Mouse (Mus musculus) forebrain, postnatal 0 days (tissue): ENCODE results near the gene Tac2. TPM values are rescaled to one million over a fixed set of nuclear protein-coding genes. Genes with fewer than 3 reads are reported as not detected.

Source experiments
- ATAC-seq: fragments of 200-750 bp; cut with Nextera tagmentation; 2 replicates; pipeline ENCODE4 v1.8.0; 2017; ENCODE audit warnings: mild to moderate bottlenecking, moderate library complexity
- DNase-seq: peaks from one replicate; pipeline ENCODE4 v3.0.0-alpha.2; 2015
- H3K27ac ChIP-seq: fragments of 300-500 bp; sonication (generic); 2 replicates; pipeline ENCODE4 v1.5.1; 2014; ENCODE audit warnings: low read depth, mild to moderate bottlenecking, antibody characterized with exemption, low read length, moderate library complexity, mixed read lengths
- H3K27me3 ChIP-seq: fragments of 300-500 bp; sonication (generic); 2 replicates; pipeline ENCODE4 v1.6.1; 2014; ENCODE audit warnings: mild to moderate bottlenecking, low read length, mixed read lengths; ENCODE audit not compliant: insufficient read depth
- H3K36me3 ChIP-seq: fragments of 300-500 bp; sonication (generic); 2 replicates; pipeline ENCODE4 v1.6.1; 2014; ENCODE audit warnings: mild to moderate bottlenecking, moderate library complexity; ENCODE audit not compliant: insufficient read depth
- H3K4me1 ChIP-seq: fragments of 300-500 bp; sonication (generic); 2 replicates; pipeline ENCODE4 v1.6.1; 2014; ENCODE audit warnings: antibody characterized with exemption; ENCODE audit not compliant: insufficient read depth
- H3K4me2 ChIP-seq: fragments of 300-500 bp; sonication (generic); 2 replicates; pipeline ENCODE4 v1.6.1; 2014; ENCODE audit warnings: low read depth, mild to moderate bottlenecking, moderate library complexity
- H3K4me3 ChIP-seq: fragments of 300-500 bp; sonication (generic); 2 replicates; pipeline ENCODE4 v1.5.1; 2014; ENCODE audit warnings: low read depth, low read length, mixed read lengths
- H3K9ac ChIP-seq: fragments of 300-500 bp; sonication (generic); 2 replicates; pipeline ENCODE4 v1.6.1; 2014; ENCODE audit warnings: mild to moderate bottlenecking
- H3K9me3 ChIP-seq: fragments of 300-500 bp; sonication (generic); 2 replicates; pipeline ENCODE4 v1.6.1; 2016; ENCODE audit warnings: low read length
- CTCF ChIP-seq: sonication (generic); IDR thresholded peaks from 2 replicates; pipeline ENCODE4 v1.5.1; 2016; ENCODE audit warnings: antibody characterized with exemption, control low read depth, low read depth
- WGBS: fragments of 180-500 bp; shearing (Covaris S2); extraction: QIAGEN DNeasy Blood & Tissue Kit; methylation state at CpG from one replicate; pipeline ENCODE4 v1.1.7; 2014; 5-methylcytosine and 5-hydroxymethylcytosine counted together
- polyA plus RNA-seq: library from polyadenylated mRNA; unstranded; fragments of >200 nt; fragmentation: Nextera tagmentation; extraction: Ambion mirVana; gene quantifications from 2 replicates; pipeline ENCODE4 v1.2.1, GENCODE M21; 2015
- total RNA-seq: library from RNA; depleted of rRNA; stranded (reverse); fragments of >200 nt; gene quantifications from 2 replicates; pipeline ENCODE4 v1.2.3, GENCODE M21; 2014

Gene Tac2
- total and polyA plus RNA-seq, 2 experiments from 2014 or later: 2.8 to 9.1 TPM

GRCm38 (mm10) chr10:127679881-127680280, 44.4 kb upstream of the Tac2 start:
- WGBS: 93% methylated on average over 3 of the region's 3 CpGs

GRCm38 (mm10) chr10:127682886-127683285, 41.4 kb upstream of the Tac2 start:
- TF ChIP-seq CTCF: no peak
- H3K9ac ChIP-seq: no peak overlapping the region
- no peak overlapping the region for H3K4me3 ChIP-seq
- H3K4me2 ChIP-seq: no peak overlapping the region
- no peaks in the 10 kb centered on the region for H3K36me3 ChIP-seq
- H3K27me3 ChIP-seq: no peaks in the 10 kb centered on the region
- H3K9me3 ChIP-seq: no peaks in the 10 kb centered on the region
- H3K27ac ChIP-seq: no peak overlapping the region
- no peak for DNase-seq
- ATAC-seq: no peak
- no peaks in the 10 kb centered on the region for H3K4me1 ChIP-seq
- 92% methylated on average over 6 of the region's 6 CpGs for WGBS

More at GRCm38 (mm10) chr10:127679881-127680280, 44.4 kb upstream of the Tac2 start:
- TF ChIP-seq CTCF: no peak
- H3K36me3 ChIP-seq: no peaks in the 10 kb centered on the region
- no peak overlapping the region for H3K4me3 ChIP-seq
- no peak overlapping the region for H3K27ac ChIP-seq
- DNase-seq (no peak), ATAC-seq (no peak)
- H3K27me3 ChIP-seq: no peaks in the 10 kb centered on the region
- H3K9me3 ChIP-seq: no peaks in the 10 kb centered on the region
- H3K9ac ChIP-seq: no peak overlapping the region
- H3K4me1 ChIP-seq: 0 out of 2 replicates have a peak, but pooled peaks cover 5% of the 10 kb centered on the region
- no peak overlapping the region for H3K4me2 ChIP-seq

GRCm38 (mm10) chr10:127691053-127691452, 33.2 kb upstream of the Tac2 start:
- Histone ChIP-seq H3K9me3 (no peaks in the 10 kb centered on the region), H3K4me2 (no peak overlapping the region), H3K27ac (no peak overlapping the region), H3K27me3 (no peaks in the 10 kb centered on the region), H3K4me3 (no peak overlapping the region), H3K36me3 (peaks cover 18% of the 10 kb centered on the region), H3K9ac (no peak overlapping the region), H3K4me1 (no peaks in the 10 kb centered on the region)
- WGBS: 52% methylated on average over 1 of the region's 1 CpGs
- ATAC-seq: no peak
- no peak for DNase-seq
- TF ChIP-seq CTCF: no peak; the same call in 1 of the 2 replicates

- H3K4me1 ChIP-seq: no peaks in the 10 kb centered on the region
- ATAC-seq (peak; percentile 14; the same call in 1 of the 2 replicates), DNase-seq (peak; percentile 50)
- H3K36me3 ChIP-seq: peaks cover 20% of the 10 kb centered on the region
- H3K27me3 ChIP-seq: no peaks in the 10 kb centered on the region
- no peaks in the 10 kb centered on the region for H3K9me3 ChIP-seq
- TF ChIP-seq CTCF: peak; percentile 80
- 52% methylated on average over 2 of the region's 2 CpGs for WGBS
- no peak overlapping the region for H3K4me2 ChIP-seq
- no peak overlapping the region for H3K9ac ChIP-seq
- H3K27ac ChIP-seq: no peak overlapping the region
- no peak overlapping the region for H3K4me3 ChIP-seq
Observed at GRCm38 (mm10) chr10:127694636-127695035, 29.6 kb upstream of the Tac2 start.

GRCm38 (mm10) chr10:127695775-127696174, 28.5 kb upstream of the Tac2 start:
- TF ChIP-seq CTCF: no peak
- Histone ChIP-seq H3K27me3 (no peaks in the 10 kb centered on the region), H3K9ac (no peak overlapping the region), H3K36me3 (peaks cover 20% of the 10 kb centered on the region), H3K9me3 (no peaks in the 10 kb centered on the region), H3K4me3 (no peak overlapping the region), H3K4me2 (no peak overlapping the region), H3K4me1 (no peaks in the 10 kb centered on the region), H3K27ac (no peak overlapping the region)
- DNase-seq: no peak
- no peak for ATAC-seq
- WGBS: 91% methylated on average over 7 of the region's 7 CpGs

- Histone ChIP-seq H3K4me3 (no peak overlapping the region), H3K9ac (no peak overlapping the region), H3K4me2 (no peak overlapping the region), H3K27ac (no peak overlapping the region), H3K27me3 (no peaks in the 10 kb centered on the region), H3K36me3 (peaks cover 16% of the 10 kb centered on the region; the same call in 1 of the 2 replicates), H3K4me1 (no peaks in the 10 kb centered on the region), H3K9me3 (no peaks in the 10 kb centered on the region)
- no peak for TF ChIP-seq CTCF
- ATAC-seq (no peak), DNase-seq (no peak)
- 86% methylated on average over 7 of the region's 7 CpGs for WGBS
Observed at GRCm38 (mm10) chr10:127698966-127699365, 25.3 kb upstream of the Tac2 start.

- H3K4me3 ChIP-seq: no peak overlapping the region
- ATAC-seq (no peak), DNase-seq (no peak)
- H3K36me3 ChIP-seq: 0 out of 2 replicates have a peak, but pooled peaks cover under 1% of the 10 kb centered on the region
- TF ChIP-seq CTCF: no peak
- no peak overlapping the region for H3K9ac ChIP-seq
- H3K27me3 ChIP-seq: no peaks in the 10 kb centered on the region
- no peak overlapping the region for H3K4me2 ChIP-seq
- 47% methylated on average over 4 of the region's 4 CpGs for WGBS
- H3K4me1 ChIP-seq: no peaks in the 10 kb centered on the region
- no peaks in the 10 kb centered on the region for H3K9me3 ChIP-seq
- no peak overlapping the region for H3K27ac ChIP-seq
Observed at GRCm38 (mm10) chr10:127703299-127703698, 21.0 kb upstream of the Tac2 start.
